Mouse (Mus musculus): ENCODE data around the gene Rnf13.

Rnf13 gene

DNA sequence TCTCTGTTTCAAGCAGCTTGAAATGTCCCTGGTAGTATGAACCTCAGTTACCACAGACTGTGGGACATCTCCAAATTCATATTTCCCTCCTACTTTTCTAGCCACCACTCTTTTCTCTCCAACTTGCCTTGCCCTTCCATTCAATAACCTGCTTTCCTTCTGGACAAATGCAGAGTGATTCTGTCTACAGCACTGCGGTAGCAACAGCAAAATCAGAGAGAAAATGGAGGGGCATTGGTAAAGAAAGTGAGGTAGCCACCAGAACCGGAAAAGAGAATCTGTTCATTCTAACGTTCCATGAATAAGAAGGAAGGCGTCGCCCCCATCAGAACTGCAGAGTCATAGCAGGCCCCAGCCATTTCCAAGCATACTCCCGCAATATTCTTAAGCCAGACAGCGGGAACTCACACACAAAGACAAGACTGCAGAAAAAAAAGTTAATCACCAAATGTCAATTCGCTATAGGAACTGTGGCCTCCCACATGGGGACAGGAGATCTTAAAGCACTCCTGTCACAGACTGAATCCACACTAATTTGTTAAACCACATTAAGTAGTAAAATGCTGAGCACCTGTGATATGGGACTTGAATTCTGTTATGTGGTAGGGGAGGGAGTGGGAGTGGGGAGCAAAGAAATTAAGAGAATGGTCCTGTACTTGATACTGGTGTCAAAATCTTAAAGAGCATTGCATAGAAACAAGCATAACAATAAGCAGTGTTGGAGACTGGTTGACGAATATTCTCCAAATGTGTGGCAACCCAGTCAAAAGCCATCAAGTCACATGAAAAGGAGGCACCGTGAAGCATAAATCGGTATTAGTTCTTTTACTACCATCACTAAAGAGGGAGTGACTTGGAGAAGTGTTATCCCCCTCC is 110.2 kb downstream of the Rnf13 start:
- DNase-seq (ENCODE audit: extremely low spot score, low read depth, low spot score) = no peak

- DNase-seq (ENCODE audit: extremely low spot score, low read depth, low spot score) = no peak
These were observed 110.7 kb downstream of the Rnf13 start for GRCm38 (mm10) chr3:57846662-57846911.

DNA sequence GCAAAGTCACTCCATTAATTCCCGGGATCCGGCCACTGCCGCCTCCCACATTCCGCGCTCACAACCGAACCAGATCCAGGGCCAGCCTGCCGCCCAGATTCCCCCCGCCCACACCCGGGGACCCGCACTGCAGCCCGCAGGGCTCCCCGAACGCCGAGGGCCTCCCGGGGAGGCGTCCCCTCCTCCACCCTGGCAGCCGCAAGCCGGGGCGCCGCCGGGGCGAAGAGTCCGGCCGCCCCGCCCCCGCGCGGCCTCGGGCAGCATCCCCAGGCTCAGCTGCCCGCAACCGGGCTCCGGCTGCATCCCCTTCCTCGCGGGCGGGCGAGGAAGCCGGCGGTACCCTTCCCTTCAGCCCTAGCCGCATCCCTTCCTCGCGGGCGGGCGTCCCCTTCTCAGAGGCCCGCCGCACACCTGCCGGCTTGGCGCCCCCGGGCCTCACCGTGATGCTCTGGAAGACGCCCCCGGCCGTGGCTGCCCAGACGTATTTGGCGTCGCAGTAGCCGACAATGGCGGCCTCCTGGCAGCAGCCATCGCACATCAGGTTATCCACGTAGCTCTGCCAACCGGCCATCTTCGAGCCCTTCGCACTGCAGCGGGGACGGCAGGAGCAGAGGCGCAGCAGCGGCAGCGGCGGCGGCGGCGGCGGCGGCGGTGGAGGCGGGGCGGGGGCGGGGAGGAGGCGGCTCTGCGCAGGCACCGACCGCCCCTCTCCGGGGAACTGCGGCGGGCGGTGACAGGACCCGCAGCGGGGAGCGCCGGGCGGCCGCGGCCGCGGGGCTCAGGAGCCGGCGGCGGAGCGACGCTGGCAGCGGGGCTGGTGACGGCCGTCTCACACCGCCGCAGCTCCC is 111.3 kb downstream of the Rnf13 start:
- DNase-seq (ENCODE audit: extremely low spot score, low read depth, low spot score) = no peak

DNA sequence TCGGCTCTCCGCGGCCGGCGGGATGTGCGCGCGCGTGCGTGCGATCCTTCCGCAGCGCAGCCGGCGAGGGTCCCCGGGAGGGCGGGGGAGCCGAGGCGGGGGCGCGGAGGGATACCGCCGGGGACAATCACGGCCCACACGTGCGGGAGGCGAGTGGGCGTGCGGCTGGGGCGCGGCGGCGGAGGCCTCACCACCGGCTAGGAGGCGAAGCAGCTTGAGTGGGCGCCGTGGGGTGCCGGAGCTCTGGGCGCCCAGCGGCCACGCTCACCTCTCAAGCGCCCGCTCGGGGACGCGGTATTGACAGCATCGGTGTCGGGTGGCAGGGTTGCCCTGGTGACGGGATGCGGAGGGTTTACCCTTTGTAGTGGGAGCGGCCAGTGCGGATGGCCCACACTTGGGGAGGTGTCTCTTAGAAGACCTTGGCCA is 111.9 kb downstream of the Rnf13 start, which contains the start of gene Pfn2:
Pfn2 (minus strand) TSS at position 320 of the 426 bp plus-strand sequence.
- DNase-seq (ENCODE audit: extremely low spot score, low read depth, low spot score) = no peak

DNA sequence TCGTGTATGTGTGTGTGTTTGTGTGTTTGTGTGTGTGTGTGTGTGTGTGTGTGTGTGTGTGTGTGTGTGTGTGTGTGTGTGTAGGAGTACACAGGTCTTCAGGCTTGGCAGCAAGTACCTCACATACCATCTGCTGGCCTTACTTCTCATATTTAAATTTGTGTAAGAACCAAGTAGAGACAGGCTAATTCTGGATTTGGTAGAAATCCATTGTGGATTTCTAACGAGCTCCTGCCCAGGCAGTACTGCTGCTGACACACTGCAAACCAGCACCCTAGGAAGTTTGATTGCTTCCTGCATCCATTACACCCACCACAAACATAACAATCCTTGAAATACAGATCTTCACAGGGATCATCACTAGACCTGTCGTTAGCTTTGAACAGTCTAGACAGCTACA is 147.1 kb downstream of the Rnf13 start:
- DNase-seq (ENCODE audit: extremely low spot score, low read depth, low spot score) = no peak

Data from hindlimb bud, embryonic 11.5 days (tissue).